Mouse (Mus musculus) ovary, postnatal 36 days (tissue): ENCODE data around the gene Mmab.
A peak's percentile ranks its signal among the peaks of the same experiment; 100 is the strongest.

Source experiments
- DNase-seq: peaks from one replicate; pipeline ENCODE4 v3.0.0; 2022; ENCODE audit warnings: low spot score, mixed read lengths

The Mmab gene

GRCm38 (mm10) chr5:114428621-114429020, 15.2 kb downstream of the Mmab start:
- peak; percentile 20 for DNase-seq

GRCm38 (mm10) chr5:114426732-114427131, 17.1 kb downstream of the Mmab start:
- no peak for DNase-seq

- DNase-seq = no peak
Measured at GRCm38 (mm10) chr5:114423961-114424360, 19.9 kb downstream of the Mmab start.

GRCm38 (mm10) chr5:114422591-114422990, 21.3 kb downstream of the Mmab start:
- no peak for DNase-seq

- DNase-seq = no peak
Measured at GRCm38 (mm10) chr5:114421561-114422298, 22.1 kb downstream of the Mmab start.

- peak; percentile 27 for DNase-seq
Measured at GRCm38 (mm10) chr5:114418541-114418940, 25.3 kb downstream of the Mmab start.

- no peak for DNase-seq
Measured at GRCm38 (mm10) chr5:114416855-114417254, 27.0 kb downstream of the Mmab start.

- no peak for DNase-seq
Measured at GRCm38 (mm10) chr5:114415606-114416005, 28.3 kb downstream of the Mmab start.

GRCm38 (mm10) chr5:114413067-114413735, 30.7 kb downstream of the Mmab start:
- DNase-seq = no peak

- DNase-seq = no peak
Measured at GRCm38 (mm10) chr5:114412361-114412998, 31.4 kb downstream of the Mmab start.

GRCm38 (mm10) chr5:114410429-114410828, 33.4 kb downstream of the Mmab start:
- DNase-seq = no peak

GRCm38 (mm10) chr5:114408846-114409245, 35.0 kb downstream of the Mmab start:
- DNase-seq = no peak

GRCm38 (mm10) chr5:114407810-114408209, 36.0 kb downstream of the Mmab start:
- no peak for DNase-seq

GRCm38 (mm10) chr5:114407269-114407668, 36.6 kb downstream of the Mmab start:
- no peak for DNase-seq

GRCm38 (mm10) chr5:114406592-114406991, 37.3 kb downstream of the Mmab start:
- peak; percentile 39 for DNase-seq

GRCm38 (mm10) chr5:114393169-114393568, 50.7 kb downstream of the Mmab start:
- DNase-seq = no peak

- DNase-seq = no peak
Measured at GRCm38 (mm10) chr5:114384448-114384847, 59.4 kb downstream of the Mmab start.

- DNase-seq = no peak
Measured at GRCm38 (mm10) chr5:114383184-114383904, 60.5 kb downstream of the Mmab start.
